Mouse (Mus musculus): ENCODE measurements around the gene Slc44a1.
A peak's percentile ranks its signal among the peaks of the same experiment; 100 is the strongest.

Slc44a1 gene

DNA sequence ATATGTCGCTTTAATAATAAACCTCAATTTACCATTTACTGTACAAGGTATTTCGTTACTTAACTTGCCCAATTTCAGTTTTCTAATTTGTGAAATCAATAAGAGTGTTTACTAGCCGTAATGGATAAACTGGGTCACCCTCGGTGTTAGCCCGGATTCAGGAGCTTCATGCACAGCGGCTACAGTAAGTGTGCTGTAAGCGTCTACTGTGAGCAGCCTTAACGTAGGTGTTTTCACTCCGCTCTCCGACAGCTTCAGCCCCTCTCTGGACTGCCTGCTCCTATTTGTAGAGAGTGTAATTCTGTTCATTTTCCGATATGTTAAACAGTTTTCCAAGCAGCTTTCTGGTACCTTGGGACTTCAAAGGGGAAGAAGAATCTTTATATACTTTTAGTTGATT, 99.7 kb downstream of the Slc44a1 start:
- DNase-seq = peak; percentile 31

DNA sequence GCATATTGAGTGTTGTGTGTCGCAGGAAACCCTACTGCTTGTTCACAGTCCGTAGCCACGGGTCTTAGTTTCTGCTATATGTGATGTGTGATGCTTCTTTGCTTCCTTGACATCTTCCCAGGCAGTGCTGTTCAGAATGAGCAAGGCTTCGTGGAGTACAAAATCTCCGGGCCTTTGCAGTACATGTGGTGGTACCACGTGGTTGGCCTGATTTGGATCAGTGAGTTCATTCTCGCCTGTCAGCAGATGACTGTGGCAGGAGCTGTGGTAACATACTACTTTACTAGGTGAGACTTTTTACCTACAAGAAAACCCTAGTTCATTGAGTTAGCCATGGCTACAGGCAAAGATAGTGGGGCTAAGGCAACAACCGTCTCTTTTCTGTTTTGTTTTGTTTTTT, 103.2 kb downstream of the Slc44a1 start:
- no peak for DNase-seq

DNA sequence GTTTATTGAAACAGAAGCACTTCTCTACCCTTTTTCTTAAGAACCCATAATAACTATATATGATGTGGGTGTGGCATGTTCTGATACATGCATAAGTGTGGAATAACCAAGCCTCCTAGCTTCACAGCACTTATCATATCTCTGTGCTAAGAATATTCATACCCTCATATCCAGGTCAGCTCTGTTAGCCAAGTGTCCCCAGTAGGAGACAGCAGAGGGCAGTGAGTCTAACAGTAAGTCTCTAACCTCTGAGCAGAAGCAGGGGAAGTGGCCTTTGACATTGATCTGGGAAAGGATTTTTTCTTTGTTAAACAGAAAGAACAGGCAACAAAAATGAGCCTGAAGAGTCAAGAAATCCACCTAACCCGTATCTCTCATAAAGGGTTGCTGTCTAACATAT, 104.7 kb downstream of the Slc44a1 start:
- no peak for DNase-seq

DNA sequence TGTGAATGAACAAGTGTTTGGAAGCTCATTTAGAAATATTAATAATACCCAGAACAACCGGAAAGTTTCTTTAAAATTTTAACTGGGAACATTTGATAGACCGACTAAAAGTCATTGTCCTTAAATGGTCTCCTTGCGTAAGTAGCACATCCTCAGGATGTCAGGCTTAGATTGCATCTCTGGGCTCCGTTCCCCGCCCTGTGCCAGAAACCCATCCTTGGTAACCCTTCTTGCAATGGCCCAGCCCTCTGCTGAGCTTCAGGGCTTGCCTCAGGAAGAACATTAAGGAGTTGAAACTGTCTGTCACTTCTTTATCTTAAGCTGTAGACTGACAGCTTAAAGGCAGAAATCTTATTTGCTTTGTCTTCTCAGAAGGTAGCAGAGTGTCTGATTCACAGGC, 107.2 kb downstream of the Slc44a1 start:
- no peak for DNase-seq

DNA sequence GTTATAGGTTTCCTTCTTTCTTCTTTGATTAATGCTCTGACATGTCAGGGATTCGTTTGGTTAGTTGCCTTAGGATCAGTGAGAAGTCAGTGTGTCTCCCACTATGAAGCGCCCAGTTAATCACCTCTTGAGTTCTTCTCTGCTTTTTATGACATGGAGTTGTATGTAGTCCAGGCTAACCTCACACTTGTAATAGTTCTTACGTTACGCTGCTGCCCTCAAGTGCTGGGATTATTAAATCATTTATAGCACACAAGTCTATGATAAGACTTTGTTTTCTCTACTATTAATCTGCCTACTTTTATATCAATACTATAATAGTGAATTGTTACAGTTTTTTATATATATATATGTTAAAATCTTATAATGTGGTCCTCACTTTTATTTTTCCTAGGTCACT, 109.2 kb downstream of the Slc44a1 start:
- no peak for DNase-seq

DNA sequence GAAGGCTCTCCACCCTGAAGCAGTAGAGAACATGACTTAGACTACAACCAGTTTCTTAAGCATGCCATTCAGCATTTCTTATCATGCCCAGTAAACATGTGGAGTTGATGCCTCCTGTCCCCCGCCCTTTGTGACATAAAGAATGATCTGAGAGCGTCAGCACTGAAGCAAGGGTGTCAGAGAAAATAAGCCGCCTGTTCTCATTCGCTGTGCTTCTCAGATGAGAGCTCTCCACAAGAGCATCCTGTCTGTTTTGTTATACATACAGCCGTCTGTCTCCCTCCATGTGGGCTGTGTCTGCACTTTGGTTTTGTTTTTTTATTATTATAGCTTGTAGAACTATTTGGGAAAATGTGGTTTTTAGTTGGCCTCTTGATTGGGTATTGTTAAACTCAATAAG, 124.4 kb downstream of the Slc44a1 start:
- DNase-seq = no peak

DNA sequence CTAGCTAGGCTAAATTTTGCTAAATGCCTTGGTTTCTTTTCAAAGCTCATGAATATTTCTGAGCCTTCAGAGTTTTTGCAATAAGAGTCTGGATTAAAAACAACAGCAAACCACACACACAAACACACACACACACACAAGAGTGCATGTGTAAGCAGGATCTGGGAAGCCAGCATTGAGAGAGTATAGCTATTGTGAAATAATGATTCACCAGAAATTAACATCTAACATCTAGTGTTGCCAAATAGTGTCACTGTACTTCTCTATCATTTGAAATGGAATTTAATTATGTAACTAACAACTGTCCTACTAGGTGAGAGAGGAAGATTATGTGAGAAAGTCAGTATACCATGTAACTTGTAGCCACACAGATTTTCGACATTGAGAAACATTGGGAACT, 126.9 kb downstream of the Slc44a1 start:
- no peak for DNase-seq

DNA sequence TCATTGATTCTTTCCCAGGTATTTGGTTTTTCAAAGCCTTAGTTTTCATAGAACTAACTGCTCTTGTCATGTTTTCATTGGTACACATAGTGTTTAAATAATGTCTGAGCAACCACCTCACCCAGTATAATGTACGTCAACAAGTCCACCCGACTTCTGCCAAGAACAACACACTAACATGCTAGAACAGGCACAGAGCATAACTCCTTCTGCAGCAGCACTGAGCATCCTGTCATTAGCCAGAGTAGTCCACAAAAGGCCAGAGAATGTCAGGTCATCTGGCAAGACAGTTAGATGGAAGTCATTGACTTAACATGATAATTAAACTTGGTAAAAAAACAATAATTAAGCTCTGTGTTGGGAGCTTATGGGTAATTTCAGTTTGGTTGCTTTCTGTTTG, 135.3 kb downstream of the Slc44a1 start:
- DNase-seq = no peak

DNA sequence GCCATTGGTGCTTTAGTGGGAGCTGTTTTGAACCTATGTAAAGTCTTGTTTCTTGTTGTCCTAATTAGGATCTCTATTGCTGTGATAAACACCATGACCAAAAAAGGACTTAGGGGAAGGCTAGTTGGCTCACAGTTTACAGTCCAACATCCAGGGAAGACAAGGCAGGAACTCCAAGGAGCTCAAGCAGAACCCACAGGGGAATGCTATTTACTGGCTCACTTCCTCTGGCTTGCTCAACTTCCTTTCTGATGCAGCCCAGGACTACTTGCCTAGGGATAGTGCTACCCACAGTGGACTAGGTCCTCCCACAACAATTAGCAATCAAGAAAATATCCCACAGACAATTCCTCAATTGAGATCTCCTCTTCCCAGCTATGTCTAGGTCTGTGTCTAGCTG, 147.5 kb downstream of the Slc44a1 start:
- DNase-seq = no peak

DNA sequence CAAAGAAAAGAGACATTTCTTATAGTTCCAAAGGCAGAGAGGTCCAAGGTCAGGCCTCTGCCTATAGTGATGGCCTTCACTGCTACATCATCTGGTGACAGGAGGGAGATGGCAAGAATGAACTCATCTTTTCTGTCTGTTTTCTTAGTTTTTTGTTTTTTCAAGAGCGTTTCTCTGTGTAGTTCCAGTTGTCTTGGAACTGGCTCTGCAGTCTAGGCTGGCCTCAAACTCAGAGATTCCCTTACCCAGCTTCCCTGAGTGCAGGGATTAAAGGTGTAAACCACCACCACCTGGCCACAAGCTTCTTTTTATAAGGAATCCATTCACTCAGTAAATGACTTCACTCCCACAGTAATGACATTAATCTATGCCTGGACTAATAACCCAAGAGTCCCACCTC, 148.7 kb downstream of the Slc44a1 start:
- no peak for DNase-seq

DNA sequence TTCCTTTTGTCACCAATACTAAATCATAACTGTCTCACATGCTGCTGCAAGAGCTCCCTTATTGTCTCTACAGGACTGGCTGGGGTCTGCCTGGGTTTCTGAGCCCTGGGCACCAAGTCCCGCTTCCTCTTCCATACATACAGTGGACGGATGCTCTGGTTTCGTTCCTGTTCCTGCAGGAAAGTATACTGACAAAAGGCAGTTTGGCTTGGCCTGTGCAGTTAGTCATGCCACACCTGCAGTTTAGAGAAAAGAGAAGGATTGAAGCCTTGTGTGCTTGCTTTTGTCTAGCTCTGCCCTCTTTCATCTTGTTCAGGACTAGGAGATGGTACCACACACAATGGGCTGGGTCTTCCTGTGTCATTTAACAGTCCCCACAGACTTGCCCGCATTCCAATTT, 149.3 kb downstream of the Slc44a1 start:
- no peak for DNase-seq

DNA sequence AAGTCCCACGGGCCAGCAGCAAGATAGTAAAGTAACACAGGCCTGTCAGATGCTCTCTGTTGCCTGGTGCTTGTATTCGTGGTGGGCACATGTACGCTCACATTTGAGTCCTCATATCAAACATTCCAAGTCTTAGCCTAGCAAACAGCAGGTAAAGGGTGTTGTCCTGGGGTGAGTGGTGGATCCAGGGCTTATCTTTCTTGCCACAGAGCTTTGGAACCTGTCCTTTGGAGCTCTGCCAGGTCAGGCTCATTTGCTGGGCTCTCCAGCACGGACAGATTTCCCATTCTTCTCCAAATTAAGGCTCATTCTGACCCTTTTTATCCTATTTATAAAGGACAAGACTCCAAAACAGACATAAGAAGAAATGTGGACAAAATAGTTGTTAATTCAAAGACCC, 149.9 kb downstream of the Slc44a1 start:
- no peak for DNase-seq

DNA sequence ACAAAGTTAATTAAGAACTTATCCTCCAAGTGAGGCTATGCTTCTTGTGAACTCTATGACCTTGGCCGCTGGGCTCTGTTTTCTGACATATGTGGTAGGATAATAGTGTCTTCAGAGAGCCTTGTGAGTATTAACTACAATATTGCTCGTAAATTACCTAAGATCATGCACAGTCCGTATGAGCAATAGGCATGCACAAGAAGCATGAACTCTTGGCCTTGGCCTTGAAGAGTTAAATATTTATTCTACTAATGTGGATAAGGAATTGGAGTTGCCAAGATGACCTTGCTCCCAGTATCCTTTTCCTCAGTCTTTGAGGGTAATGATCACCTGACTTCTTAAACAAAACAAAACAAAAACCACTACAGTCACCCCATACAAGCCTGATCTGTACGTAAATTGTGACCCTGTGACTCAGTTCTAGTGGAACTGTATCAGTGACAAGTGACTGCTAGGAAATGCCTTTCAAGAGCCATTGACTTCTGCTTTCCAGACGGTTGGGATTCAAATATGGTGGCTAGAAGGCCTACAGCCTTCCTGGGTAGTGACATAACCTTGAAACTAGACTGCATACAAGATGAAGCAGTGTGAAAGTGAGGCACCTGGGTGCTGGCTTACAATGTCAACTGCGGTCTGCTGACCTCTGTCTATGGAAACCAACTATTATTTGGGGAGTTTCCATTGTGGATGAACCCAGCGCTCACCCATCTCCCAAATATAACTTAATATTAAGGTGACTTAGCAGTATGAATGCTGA, 150.7 kb downstream of the Slc44a1 start:
- DNase-seq = no peak

DNA sequence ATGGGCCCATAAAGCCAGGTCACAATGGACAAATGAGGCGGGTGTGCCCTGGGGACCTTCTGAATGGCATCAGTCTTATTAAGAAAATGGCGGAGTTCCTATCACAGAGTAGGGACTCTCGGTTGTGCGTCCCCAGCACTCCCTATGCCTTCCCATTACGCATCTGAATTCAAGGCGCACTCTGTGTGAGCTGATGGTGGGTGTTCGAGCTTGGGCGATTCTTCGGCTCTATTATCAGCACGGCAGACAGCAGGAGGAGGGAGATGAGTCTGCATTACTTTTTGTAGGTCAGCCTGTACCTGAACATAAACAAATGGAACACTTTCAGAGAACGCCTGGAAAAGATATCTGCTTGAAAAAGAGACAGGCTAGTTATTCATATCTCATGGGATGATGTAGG, 151.3 kb downstream of the Slc44a1 start:
- DNase-seq = no peak

DNA sequence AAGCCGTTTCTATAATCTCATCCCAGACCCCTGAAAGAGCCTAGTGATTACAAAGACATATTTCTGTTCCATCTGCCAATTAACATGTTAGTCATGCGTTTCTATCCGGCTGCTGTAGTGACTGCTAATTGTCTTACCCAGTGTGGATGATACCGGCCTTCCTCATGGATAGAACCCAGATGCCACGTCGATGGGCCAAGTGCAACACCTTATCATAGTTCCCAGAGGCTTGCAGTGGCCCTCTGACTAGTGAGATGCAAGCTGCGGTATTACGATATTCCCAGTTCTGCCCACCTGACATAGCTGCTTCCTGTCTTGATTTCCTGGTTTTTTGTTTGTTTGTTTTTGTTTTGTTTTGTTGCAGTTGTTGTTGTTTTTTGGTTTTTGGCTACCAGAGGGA, 151.7 kb downstream of the Slc44a1 start:
- DNase-seq = no peak

DNA sequence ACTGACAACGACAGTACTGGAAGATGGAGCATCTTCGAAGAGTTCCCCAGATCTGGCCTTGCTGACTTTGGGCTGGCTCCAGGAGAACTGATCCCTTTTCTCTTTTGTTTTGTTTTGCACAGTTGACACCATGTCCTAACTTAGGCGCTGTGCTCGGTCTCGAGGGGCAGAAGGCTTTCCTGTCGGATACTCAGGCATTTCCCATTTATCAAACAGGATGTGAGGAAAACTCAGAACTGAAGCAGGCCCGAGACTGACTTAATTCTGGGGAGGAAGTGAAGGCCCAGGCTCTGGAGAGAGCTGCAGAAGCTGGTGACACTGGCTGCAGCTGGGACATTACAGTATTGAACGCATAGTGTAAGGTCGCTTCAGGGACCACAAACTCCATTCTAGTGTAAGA, 152.2 kb downstream of the Slc44a1 start:
- DNase-seq = no peak

DNA sequence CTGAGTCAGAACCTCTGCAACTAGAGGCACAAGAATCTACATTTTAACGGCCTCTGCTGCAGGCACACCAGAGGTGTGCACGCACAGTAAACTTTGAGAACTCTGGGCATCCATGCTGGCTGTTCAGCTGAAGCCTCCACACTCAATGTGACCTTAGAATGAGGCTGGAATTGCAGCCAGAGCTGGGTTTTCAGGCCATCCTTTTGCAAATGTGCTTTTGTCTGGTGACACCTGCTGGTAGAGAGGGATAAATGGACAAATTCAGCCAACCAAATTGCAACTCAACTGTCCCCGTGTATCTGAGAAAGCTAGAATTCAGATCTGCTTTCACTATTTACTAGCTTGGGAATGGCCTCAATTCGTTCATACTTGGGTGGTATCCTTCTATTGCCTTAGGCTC, 154.0 kb downstream of the Slc44a1 start:
- DNase-seq = peak; percentile 63

DNA sequence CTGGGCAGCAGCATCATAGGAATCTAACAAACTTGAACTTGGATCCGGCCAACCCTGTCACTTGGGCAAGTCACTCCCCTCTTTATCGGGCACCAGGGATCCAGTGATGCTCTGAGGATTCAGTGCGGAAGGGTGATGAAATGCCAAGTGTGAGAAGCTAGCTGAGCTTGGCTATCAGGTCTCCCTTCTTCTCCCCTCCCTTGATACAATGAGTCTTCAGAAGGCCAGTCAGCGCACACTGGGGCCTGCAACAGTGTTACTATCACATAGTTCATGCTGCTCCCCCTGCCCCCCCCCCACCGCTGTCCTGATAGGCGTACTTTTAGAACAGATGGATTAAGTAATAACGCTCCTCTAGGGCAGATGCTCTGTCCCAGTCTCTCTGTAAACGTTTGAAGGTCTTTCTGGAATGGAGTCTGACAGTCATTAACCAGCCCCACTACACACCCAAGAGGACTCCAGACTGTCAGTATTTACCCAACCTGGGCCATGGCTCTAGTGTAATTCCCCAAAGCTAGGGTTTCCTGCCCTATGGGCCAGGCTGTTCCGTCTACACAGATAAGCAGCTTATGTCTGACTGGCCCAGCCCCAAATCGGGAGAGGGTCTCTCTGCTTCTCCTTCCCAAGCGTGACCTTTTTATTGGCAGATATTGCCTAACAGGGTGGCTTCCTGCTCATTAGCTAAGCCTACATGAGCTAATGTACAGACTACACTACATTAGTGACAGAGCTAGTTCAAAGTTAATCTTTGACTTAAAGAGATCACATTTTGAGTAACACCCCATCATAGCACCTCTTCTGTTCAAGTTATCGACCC, 155.2 kb downstream of the Slc44a1 start:
- no peak for DNase-seq

DNA sequence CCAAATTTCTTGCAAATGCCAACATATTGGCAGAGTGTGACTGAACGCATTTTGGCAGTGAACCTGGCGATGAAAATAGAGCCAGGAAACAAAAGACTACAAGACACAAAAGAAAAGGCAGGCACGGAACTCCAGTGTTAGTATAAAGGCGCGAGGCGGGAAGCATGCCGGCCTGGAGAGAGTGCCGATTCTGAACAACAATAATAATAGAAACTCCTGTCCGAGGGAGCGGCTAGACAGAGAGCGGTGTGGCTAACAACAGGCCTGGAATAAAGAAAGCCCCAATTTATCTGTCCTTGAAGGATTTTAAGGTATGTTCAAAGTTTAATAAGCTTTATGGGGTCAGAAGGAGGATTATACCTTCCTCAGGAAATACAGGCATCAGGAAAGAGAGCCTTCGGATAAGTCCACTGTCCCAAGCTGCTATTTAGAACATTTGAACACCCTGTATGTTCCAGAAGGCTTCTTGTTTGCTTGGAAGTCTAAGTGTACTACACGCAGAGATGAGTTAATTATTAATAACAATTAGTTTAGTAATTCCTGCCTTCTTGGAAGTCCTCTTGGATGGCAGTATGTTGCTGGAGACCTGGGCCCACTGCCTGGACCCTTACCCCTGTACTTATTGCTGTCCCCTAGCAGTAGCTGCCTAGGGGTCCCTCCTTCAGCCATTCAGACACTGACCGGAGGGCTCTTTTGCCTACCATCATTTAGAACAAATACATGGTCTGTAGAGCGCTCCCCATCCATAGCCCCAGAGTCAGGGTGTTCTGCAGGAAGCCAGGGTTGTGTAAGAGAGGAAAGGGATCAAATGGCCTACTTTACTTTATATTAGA, 156.1 kb downstream of the Slc44a1 start:
- no peak for DNase-seq

DNA sequence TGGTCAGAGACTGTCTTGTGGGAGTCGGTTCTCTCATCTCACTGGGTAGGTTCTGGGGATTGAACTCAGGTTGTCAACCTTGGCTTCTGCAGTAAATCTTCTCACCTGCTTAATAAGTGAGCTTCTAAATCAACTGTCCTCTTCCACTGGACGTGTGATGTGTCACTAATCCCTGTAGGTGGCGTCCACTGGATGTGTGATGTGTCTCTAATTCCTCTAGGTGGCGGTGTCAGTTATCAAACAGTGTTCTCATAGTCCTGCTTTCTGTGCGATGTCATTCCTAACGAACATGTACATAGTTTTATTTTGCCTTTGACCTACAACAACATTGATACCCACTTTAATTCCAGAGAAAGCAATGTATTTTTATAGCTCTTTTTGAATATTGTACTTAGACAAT, 160.2 kb downstream of the Slc44a1 start:
- peak; percentile 24 for DNase-seq

DNA sequence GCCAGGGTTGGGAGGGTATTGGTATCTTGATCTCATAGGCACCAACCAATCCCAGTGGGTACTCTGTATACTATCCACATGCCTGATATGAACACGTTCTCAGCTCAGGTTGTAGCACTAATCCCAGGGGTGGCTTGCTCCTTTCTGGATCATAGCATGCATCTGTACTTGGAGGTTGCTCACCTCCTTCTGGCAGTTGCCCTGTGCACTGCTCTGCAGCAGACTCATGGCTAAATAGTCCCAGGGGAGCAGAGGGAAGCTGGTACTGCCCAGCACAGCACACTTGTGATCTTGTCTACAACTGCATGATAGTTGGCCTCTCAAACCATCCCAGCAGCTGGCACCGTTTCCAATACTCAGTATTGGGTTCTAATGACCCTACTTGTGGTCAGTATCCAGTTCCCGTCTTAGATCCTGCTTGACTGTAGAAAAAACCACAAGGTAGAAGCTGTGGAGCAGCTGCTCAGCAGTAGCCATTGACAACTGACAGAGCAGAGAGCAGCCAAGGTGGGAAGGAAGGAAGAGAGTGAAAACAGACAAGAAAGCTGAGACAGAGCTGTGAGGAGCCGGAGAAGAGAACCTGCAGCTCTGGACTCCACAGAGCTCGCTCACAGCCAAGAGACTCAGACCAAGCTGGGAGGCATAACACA, 174.5 kb downstream of the Slc44a1 start:
- DNase-seq = no peak

DNA sequence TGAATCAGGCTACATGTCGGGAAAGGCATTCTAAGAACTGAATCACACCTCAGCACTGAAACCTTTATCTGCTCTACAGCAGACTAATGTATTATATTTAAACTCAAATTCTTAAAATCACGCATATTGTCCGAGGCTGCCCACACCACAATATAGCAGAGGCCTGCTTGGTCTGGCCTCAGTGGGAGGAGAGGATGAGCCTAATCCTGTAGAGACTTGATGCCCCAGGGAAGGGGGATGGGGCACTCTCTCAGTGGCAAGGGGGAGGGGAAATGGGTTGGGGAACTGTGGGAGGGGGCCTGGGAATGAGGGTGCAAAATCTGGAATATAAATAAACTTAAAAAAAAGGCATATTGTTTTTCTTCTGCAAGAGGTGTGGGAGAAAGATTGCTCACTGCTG, 177.8 kb downstream of the Slc44a1 start:
- no peak for DNase-seq

DNA sequence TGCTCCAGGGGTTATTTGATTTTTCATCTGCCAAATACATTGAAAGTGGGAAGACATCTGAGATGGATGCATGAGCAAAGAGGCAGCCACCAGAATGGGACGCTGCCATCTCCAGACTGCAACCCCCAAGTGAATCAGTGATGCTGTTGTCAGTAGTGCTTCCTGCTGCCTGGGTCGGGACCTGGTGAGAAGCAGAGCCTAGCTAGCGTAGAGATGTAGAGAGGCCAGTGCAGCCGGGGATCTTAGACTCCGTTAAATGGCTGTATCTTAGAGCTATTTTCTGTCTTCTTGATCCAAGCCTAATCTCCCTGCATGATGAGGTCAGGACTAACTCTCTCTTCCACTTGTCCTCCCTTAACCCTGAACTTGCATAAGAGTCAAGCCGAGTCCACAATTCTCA, 179.9 kb downstream of the Slc44a1 start:
- DNase-seq = no peak

Data from layer of hippocampus, adult 9-11 months (tissue).